Comparison of ENCODE assay signal across 10 mouse cellular contexts in the genomic region with DNA sequence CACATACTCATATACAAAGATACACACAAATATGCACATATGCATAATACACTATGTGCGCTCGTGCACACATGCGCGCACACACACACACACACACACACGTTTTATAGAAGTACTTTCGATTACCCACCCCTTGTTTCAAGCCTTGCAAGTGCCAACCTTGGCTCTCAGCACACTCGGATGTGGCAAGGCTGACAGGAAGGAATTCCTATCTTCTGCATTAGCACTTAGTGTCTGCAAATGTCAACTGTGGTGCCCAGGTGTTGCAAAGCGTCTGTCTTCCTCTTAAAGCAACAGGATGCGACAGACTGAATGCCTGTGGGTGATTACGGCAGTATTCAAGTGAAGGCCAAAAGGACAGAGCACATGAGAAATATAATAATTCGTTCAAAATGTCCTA.
DNase-seq lines count a peak whose midpoint lies in the region; ATAC-seq and TF ChIP-seq lines count a peak whose summit lies in the region.
"Had no signal": no experiment of that assay in that cellular context is flagged by ENCODE, and none has a peak within 500 bp of the region (broad histone marks: within the 10 kb centered on the region; RNA-seq: fewer than 3 reads in every experiment).

No protein-coding gene starts in this region.

- no peak for DNase-seq in gastrocnemius, adult 2 months
- DNase-seq in gastrocnemius, adult 18-20 months (ENCODE audit: low spot score): no peak
- peak; percentile 43 to 57 for DNase-seq in right cerebral cortex, postnatal 10 days (ENCODE audit: low spot score in 2 of 2)
- DNase-seq in right cerebral cortex, adult 18-20 months: no peak
- DNase-seq in midbrain, embryonic 14.5 days: peak; percentile 37
- no peak for DNase-seq in spleen, postnatal 14 days (ENCODE audit: low spot score in 2 of 2)
- no peak for DNase-seq in cerebellum, postnatal 36 days

- 64% methylated on average over 11 of the region's 11 CpGs for WGBS in midbrain, embryonic 14.5 days

- peak overlapping the region; percentile 13; the same call in 1 of the 2 replicates for H3K4me2 ChIP-seq in midbrain, embryonic 14.5 days (ENCODE audit: low read length)

- peak overlapping the region; percentile 60 for H3K27ac ChIP-seq in gastrocnemius, adult 2 months
- H3K27ac ChIP-seq in midbrain, embryonic 14.5 days (replicated peaks; ENCODE audit: low read depth, low read length): peak overlapping the region; percentile 53
- H3K27ac ChIP-seq: macrophage had no signal

- peaks cover 55% of the 10 kb centered on the region for H3K4me1 ChIP-seq in midbrain, embryonic 14.5 days (ENCODE audit: control insufficient read depth, insufficient read depth, low read length)

- H3K9me3 ChIP-seq in midbrain, embryonic 14.5 days (ENCODE audit: control insufficient read depth, low read length): no peaks in the 10 kb centered on the region

- H3K4me3 ChIP-seq in gastrocnemius, adult 2 months: peak overlapping the region; percentile 47
- H3K4me3 ChIP-seq in midbrain, embryonic 14.5 days (replicated peaks; ENCODE audit: low read depth, low read length): no peak overlapping the region
- H3K4me3 ChIP-seq: erythroblast, embryonic 14.5 days had no signal

- H3K36me3 ChIP-seq in midbrain, embryonic 14.5 days (ENCODE audit: control insufficient read depth, insufficient read depth, low read length): no peaks in the 10 kb centered on the region

- intact Hi-C loops in gastrocnemius, adult 2 months (cut with DNase I): loop anchor here (5.0 kb wide), 1 partner anchor 37 kb away; no protein-coding TSS in a partner anchor

- no peak for TF ChIP-seq CTCF in gastrocnemius, adult 2 months (IDR thresholded peaks at IDR 0.05)

- no peak for ATAC-seq in midbrain, embryonic 14.5 days (ENCODE audit: low FRiP score, low TSS enrichment)
- no peak for ATAC-seq in megakaryocyte-erythroid progenitor cell, adult 5-6 weeks (replicated peaks; ENCODE audit: low FRiP score, low TSS enrichment, poor library complexity, severe bottlenecking)

- H3K27me3 ChIP-seq in midbrain, embryonic 14.5 days (ENCODE audit: control insufficient read depth, insufficient read depth, low read length): no peaks in the 10 kb centered on the region

- H3K9ac ChIP-seq in midbrain, embryonic 14.5 days (replicated peaks; ENCODE audit: low read length): no peak overlapping the region; the same call in 1 of the 2 replicates

Comparison
In these comparisons a context has a peak if more than half of its experiments do, and no peak if none do; other contexts are left out.
1. DNase-seq: peak in right cerebral cortex, postnatal 10 days (2 of 2) and midbrain, embryonic 14.5 days (single experiment); none in gastrocnemius, adult 2 months (single experiment), gastrocnemius, adult 18-20 months (single experiment), right cerebral cortex, adult 18-20 months (single experiment), spleen, postnatal 14 days (0 of 2) and cerebellum, postnatal 36 days (0 of 2).